Mouse (Mus musculus): Measurements from ENCODE around the gene St6galnac5.

Gene St6galnac5

DNA sequence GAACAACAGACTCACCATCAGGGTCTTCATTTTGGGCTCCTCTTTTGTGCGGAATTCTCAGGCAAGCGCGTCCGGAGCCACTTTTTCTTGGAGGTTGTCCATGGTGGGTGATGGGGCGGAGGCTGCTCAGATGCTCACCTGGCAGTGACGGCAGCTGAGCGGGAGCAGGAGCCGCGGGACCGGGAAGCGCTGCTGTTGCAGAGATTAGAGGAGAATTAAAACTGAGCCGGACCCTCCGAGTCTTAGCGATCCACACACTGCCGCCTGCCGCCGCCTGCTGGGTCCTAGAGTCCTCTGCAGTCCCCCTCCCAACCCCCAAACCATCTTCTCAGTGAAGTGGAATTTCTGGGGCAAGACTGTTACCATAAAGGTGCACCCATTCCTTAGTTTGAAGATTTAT is at the start of gene St6galnac5:
Gene St6galnac5, minus strand, starts transcription at position 259 of the 400 bp plus-strand sequence.
- DNase-seq (ENCODE audit: low read depth, low spot score), result no peak

DNA sequence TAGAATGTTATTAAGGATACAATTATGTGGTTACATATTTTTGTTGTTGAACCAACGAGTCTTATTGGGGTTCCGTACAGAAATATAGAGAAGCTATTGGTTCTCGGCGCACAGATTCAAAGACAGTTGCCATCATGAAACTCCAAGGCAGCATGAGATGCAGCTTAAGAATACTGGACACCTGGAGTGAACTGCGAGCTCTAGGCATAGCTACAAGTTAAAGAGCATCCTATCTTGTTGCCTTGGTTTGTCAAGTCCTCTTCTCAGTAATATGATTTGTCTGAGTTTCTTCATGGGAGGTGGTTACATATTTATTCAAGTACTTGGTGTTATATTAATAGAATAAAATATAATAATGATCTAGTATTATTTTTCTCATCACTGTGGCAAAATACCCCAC is 48.7 kb upstream of the St6galnac5 start:
- no peak for DNase-seq (ENCODE audit: low read depth, low spot score)

DNA sequence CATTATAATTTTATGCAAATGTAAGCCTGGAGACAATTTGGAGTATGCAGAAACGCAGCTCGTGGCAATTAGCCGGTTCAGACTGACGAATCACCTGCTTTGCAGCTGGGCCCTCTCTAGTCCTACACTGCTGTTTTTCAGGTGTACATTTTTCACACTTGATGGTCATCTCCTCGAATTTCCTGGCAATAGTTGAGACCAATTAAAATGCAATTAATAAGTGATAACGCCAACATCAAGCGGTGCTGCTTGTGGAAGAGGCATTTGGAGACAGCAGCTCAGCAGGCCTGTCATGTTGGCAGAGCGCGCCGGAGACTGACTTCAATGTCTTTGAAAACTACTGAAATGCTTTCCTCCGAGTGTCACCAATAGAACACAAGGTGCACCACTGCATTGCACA is 42.0 kb upstream of the St6galnac5 start:
- no peak for DNase-seq (ENCODE audit: low read depth, low spot score)

DNA sequence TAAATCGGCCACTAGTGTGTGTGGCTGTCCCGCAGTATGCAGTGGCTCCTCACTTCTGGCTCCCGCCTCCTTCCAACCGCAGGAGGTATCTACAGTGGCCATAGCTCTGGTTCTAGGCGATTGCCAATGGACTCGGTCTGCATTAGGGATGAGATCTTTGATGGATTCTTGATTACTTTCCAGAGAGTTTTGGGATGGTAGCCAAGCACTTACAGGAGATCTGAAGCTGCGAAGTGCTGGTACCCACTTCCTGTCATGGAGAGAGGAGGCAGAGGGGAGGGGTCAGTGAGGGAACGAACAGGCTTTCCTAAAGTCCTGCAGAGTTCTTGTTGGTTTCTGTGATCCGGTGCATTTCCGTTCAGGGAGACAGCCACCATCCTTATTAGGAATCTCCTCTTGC is 36.0 kb upstream of the St6galnac5 start:
- DNase-seq (ENCODE audit: low read depth, low spot score), result no peak

DNA sequence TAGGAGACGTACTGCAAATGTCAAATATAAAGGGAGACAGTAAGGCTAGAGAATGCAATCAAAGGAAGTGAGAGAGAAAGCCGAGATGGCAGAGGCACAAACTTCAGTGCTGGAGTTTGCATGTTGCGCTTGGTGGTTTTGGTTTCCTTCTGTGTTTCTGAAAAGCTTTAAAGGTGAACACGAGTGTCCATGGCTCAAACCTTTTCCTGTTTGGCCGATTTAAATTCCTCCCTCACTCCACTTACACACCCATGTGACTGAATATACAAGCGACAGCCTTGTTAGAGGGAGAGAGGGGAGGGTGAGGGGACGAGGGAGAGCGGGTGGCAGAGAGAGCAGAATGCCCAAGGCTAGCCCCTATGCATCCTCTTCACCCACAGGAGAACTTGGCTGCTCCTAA is 34.3 kb upstream of the St6galnac5 start:
- no peak for DNase-seq (ENCODE audit: low read depth, low spot score)

DNA sequence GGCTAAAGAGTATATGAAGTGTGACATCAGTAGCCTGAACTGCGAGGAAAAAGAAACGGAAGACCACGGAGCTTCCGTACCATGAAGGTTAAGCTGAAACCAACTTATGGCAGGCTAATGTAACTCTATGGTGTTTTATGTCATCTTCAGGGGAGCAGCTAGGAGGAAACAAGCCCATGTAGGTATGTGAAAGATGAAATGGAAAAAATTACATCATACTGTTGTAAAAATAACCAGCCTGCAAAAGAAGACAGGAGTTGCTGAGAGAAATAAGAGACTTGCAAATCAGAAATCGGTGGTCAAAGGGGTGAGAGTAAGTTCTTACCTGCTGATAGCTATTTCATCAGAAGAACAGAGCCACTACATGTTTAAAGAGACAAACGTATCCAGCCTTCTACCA is 24.8 kb upstream of the St6galnac5 start:
- DNase-seq (ENCODE audit: low read depth, low spot score), result no peak

DNA sequence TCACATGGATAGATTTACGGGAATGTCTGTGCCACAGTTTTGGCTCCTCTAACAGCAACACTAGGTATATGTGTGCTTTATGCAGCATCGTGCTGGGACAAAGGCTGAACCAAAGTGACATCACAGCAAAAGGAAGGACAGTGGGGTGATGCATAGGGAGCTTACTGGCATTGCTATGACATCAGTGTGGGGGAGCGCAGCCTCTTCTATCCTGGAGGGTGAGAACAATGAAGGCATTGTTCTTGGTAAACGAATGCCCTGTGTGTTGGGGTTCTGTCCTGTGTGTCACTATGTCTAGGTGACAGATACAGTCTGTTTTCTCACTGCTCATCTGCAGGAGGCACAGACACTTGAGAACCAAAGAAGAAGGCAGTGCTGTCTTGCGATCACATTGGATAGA is 16.9 kb upstream of the St6galnac5 start:
- no peak for DNase-seq (ENCODE audit: low read depth, low spot score)

DNA sequence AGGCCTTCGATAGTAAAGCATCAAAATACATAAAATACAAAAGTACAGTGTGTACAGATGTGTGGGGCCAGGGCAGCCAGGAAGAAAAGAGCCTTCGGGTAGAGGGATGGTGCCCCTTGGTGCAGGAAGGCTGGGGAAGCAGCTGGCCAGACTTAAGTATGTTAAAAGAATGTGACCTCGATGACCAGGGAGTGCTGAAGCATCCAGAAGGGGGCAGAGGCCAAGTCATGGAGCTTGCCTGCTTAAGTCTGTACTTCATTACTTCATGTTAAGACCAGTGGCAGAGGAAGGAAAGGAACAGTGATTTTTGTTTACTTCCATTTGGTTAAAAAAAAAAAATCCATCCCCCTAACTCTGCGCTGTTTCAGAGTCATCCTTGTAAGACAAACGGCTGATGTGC is 16.1 kb upstream of the St6galnac5 start:
- no peak for DNase-seq (ENCODE audit: low read depth, low spot score)

DNA sequence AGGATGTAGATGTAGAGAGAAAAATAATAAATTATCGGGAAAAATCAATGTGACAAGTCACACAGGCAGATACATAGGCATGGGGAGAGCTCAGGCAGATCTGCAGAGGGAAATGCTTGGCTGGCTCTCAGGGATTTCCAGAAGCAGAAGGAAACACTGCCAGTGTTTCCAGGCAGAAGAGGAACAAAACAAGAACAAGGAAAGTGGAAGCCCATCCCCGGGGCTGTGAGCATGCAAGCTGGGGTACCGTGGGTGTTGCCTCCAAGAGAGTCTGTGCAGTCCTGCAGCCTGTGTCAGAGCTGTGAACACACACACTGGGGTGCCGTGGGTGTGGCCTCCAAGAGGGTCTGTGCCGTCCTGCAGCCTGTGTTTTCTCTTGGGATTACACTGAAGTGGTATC is 11.6 kb upstream of the St6galnac5 start:
- DNase-seq (ENCODE audit: low read depth, low spot score), result no peak

DNA sequence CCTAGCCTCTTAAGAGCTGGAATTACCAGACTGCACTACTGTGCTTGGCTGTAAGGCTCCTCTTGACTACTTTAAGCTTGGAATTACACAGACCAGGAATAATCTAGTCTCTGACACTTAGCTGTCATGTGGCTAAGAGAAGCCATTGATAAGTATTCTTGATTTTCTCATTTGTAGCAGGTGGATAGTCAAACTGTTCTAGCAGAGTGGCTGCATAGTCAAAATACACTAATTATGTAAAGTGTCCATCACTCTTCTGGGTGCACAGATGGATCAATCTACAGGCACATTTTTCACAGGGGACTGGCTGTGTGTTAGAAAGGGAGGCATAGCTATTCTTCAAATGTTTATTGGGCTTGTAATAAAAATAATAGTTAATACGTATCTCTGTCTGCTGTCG is 8.7 kb upstream of the St6galnac5 start:
- no peak for DNase-seq (ENCODE audit: low read depth, low spot score)

DNA sequence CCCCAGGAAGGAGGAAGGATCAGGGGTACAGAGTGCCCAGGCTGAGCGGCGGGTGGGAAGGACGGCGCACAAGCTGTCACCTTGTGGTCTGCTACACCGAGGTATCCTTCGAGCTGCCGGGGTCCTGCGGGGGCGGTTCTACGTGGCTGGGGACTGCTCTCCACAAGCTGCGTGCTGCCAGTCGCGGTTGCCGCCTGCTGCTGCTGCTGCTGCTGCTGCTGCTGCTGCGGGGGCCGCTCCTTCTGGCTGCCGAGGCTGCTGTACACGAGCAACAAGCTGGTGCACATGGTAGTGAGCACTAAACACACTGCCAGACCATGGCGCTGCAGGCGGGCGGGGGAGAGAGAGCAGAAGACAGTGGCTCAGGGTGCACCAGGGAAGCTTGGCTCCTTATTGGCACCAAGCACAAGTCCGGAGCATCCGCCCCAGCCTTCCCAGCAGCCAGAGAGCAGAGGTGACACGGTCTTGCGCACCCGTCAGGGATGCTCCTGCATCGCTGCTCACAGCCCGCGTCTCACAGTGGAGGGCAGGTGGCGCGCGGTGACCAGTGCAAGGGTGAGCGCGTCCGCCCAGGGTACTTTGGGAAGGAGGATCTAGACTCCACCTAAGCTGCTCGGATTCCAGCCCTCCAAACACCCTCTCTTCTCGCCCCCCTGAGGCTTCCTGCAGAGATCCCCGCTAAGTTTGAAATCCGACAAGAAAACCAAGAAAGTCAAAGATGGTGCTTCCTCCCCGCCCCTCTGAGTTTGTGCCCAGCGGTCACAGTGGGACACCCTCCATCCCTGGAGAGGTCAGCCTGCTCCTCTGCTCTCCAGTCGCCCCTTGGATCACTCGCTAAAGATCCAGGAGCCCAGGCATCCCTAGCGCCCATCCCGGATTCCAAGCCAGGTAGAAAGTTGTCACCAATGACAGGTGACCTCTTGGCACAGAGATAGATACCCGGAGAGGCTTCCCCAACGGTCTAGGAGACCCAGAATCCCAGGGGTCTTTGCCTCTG is 770 bp downstream of the St6galnac5 start:
- no peak for DNase-seq (ENCODE audit: low read depth, low spot score)

DNA sequence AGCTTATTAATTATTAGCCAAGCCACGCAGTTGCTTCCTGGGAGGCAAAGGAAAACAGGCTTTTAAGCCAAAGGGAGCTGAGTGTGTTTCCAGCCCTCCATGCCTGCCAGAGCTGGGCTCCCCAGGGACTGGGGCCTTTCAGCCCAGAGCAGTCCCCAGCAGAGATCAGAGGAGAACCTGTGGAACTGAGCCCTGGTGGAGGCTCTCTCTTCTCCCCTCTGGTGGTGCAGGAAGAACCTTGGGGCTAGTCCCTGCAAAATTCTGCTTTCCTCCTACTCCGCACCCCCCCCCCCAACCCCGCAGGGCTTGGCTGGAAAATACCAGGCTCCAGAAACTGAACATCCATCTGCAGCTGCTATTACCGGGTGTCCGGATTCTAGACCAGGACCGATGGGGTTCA is 1.6 kb downstream of the St6galnac5 start:
- no peak for DNase-seq (ENCODE audit: low read depth, low spot score)

DNA sequence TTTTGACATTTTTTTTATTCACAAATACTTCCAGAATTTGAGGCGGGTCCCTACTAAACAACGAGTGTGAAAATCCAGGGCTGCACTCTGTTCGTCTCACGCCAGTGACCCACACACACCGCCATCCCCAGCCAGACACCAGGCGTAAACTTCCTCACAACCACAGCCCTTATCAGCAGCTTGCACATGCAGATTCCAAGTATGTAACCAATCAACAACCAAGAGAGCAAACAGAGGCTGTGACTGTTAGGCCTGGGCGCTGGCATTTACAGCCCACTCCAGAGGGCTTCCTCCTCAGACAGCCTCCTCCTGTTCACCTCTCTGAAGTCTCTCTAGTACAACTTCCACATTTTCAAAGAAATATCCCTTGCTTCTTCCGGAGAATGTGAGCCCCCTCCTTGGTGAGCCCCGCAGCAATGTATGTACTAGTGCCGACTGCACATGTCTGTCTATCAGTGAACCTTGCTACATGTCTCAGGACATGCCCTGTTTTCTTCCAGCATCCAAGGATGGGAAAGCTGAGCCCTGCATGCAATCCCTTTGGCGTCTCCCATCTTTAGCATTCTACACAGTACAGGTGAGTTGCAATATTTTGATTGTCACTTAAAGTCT is 2.5 kb downstream of the St6galnac5 start:
- DNase-seq (ENCODE audit: low read depth, low spot score), result no peak

DNA sequence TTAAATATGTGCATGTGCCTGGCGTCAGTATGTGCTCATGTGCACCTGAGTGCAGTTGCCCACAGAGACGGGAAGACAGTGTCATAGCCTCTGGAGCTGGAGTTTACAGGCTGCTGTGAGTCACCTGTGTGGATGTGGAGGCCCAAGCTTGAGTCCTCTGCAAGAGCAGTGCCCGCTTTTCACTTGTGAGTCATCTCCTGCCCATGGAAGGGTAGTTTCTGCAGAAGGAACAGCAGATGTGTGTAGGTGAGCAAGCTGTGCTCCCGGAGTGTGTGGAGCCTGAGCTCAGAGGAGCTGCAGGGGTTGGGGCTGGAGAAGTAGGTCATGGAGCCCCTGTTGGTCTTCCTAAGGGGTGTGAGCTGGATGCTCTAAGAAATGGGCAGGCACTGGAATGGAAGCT is 10.7 kb downstream of the St6galnac5 start:
- no peak for DNase-seq (ENCODE audit: low read depth, low spot score)

DNA sequence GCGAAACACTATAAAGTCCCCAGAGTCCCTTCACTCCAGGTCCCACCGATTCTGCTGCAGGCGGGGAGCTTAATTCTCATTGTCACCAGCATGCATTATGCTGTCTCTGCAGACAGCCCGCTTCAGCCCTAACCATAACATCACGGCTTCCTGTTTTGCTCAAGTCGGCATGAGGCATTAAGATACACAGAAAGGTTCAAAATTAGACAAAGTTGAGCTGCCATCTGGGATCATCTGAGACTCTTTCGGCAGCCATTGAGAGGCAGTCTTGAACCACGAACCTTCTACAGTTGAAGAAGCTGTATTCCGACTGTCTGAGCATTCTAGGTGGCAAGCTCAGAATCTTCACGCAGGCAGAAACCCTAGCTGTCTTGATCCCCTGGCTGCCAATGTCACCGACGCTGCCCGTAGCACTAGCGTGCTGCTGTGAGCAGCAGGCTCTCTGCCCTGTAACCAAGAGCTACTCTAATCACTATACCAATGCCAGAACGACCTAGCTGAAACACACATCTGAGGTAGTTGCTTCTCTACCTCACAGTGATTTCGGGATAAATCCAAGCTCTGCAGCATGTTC is 12.2 kb downstream of the St6galnac5 start:
- no peak for DNase-seq (ENCODE audit: low read depth, low spot score)

DNA sequence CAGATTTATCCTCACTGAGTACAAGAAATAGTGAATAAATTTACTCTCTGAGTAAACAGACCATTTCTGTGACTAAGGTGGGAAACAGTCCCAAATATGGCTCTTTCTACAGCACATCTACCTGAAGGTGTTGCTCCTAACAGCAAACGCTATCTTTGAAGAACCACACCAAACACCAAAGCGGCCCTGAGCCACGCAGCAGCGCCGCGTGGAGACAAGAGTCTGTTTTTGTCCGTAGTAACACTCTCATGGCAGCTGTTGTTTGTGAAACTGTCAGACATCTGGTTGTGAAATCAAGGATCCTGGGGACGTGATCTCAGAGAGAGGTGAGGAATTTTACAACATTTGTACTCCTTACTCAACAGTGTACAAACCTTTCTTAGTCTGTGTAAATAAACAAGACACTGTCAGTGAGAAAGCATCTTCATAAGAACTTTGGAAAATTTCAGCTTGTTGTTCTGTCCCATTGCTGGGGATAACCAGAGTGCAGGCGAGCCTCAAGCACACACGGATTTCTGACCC is 20.1 kb downstream of the St6galnac5 start:
- no peak for DNase-seq (ENCODE audit: low read depth, low spot score)

DNA sequence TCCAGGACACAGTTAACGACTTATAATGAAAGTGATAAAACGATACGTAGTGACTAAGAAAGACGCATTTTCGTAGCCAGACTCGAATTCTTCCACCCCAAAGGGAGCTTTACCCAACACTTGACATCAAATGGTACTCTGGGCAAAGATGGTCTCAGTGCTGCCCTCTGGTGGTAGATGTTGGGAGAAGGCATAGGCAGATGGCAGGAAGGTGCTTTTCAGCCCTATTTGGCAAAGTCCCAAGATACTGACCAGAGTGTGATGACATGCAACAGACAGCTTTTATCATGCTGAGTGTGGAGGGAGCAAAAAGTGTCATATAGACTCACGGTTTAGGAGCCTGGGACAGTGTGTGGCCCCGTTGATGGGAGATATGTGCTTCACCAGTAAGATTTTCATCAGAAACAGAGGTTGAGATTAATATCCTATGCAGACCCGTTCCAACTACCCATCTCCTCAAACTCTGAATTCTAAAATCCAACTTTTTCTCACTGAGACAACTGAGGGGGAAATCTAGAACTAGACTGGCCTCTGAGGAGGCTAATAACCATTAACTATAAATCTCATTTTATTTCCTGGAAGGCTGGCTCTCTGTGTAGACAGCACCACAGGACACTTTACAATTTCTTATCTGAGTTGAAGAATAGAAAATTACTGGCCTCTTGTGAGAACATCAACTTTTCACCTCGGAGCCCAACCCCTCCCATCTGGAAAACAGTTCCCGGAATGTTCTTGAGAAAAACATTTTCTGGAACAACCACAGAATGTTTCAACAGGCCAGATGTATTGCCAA is 23.5 kb downstream of the St6galnac5 start:
- DNase-seq (ENCODE audit: low read depth, low spot score), result peak; percentile 2

DNA sequence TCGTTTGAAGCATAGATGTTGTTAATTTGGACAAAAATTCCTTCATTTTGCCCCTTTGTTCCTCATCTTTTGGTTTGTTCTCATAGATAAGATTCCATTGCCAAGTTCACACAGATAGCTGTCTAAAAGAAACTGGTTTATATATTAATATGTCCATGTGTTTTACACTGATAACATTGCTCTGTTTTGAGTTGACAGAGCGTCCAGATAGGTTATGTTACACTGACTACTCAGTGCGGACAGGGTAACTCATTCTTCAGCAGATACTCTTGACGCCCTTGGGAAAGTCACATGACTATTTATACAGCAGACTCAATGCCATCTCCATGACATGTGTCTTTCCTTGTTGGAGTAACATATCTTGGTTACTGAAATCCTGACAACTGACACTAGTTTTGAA is 25.3 kb downstream of the St6galnac5 start:
- DNase-seq (ENCODE audit: low read depth, low spot score), result no peak

DNA sequence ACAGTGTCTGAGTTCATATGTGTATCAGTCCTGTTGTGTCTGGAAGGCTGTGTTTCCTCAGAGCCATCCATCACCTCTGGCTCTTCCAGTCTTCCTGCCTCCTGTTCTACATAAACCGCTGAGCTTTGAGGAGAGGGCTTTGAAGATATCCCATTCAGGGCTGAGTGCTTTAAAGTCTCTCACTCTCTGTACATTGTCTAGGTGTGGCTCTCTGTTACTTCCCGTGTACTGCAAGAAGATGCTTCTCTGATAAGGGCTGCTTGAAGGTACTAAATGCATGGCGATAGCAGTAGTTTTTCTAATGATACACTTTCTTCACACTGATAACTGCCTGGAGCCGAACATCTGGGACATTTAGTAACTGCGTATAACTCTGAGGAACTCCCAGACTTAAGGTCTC is 26.0 kb downstream of the St6galnac5 start:
- DNase-seq (ENCODE audit: low read depth, low spot score), result no peak

DNA sequence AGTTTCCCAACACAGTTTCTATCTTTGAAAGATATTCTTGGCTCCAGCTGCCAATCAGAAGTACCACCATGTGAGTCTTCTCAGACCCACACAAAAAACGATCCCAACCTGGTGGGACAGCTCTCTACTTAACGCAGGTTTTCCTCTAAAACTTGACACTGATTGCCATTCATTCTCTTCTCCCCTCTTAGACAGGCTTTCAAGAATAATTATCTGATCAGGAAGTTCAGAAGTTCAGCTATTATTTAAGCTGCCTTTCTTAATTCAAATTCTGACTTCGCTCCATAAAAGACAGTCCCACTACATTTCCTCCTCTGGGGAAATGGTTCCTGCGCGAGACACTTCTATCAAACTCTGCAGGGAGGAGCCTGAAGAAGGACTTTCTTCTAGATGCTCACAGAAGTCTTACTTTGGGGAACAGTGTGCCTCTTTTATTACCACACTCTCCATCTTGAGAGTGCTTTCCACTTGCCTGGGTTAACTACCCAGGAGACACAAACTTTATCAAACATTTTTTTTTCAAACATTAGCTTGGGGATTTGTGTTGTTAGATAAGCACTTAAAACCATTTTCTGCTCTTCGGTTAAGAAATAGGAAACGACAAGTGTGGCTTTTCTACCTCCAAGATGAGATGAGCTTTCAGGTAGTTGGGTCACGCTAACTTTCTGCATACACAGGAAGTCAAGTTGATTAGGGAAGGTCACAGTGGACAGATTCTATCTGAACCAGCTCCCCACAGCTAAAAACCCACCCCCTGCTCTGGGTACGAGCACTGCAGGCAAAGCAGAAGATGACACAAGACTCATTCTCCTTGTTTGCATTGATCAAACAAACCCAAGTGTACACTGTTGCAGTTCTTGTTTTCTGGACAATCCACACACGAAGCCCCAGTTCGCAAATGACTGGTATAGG is 30.2 kb downstream of the St6galnac5 start:
- DNase-seq (ENCODE audit: low read depth, low spot score), result no peak

DNA sequence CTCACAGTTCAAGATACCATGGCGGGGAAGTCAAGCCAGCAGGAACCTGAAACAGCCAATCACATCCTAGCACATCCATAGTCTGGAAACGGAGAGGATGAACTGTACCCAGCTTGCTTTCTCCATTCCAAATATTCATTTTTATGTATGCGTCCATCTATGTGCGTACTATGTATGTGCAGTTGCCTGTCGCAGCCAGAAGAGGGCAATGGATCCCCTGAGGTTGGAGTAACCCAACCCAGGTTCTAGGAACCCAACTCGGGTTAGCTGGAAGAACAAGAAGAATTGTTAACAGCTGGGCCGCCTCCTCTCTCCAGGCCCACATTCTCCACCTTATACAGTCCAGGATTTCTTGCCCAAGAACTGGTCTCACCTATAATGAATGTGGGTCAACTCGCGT is 31.1 kb downstream of the St6galnac5 start:
- DNase-seq (ENCODE audit: low read depth, low spot score), result no peak
